Mouse (Mus musculus) midbrain, embryonic 15.5 days (tissue): ENCODE results near the gene Hdgf. TPM values are rescaled to one million over a fixed set of nuclear protein-coding genes. Genes with fewer than 3 reads are reported as not detected.
A peak's percentile ranks its signal among the peaks of the same experiment; 100 is the strongest.
"Not testable (repeated sequence)": the region's sequence is repeated elsewhere in the genome, so short reads cannot be mapped to it uniquely, and the experiment has no call there.

Experiments used
- ATAC-seq: fragments of 200-750 bp; cut with Nextera tagmentation; replicated peaks from 2 replicates; pipeline ENCODE4 v1.8.0; 2017; ENCODE audit warnings: moderate TSS enrichment
- H3K27ac ChIP-seq: fragments of 300-500 bp; sonication (generic); 2 replicates; pipeline ENCODE4 v1.5.1; 2015; ENCODE audit warnings: mild to moderate bottlenecking, inconsistent platforms
- H3K27me3 ChIP-seq: fragments of 300-500 bp; sonication (generic); replicated peaks from 2 replicates; pipeline ENCODE4 v1.6.1; 2015; ENCODE audit warnings: inconsistent platforms
- H3K36me3 ChIP-seq: fragments of 300-500 bp; sonication (generic); replicated peaks from 2 replicates; pipeline ENCODE4 v1.6.1; 2015; ENCODE audit warnings: inconsistent platforms
- H3K4me1 ChIP-seq: fragments of 300-500 bp; sonication (generic); 2 replicates; pipeline ENCODE4 v1.6.1; 2015; ENCODE audit warnings: inconsistent platforms
- H3K4me2 ChIP-seq: fragments of 300-500 bp; sonication (generic); 2 replicates; pipeline ENCODE4 v1.6.1; 2015; ENCODE audit warnings: inconsistent platforms, mild to moderate bottlenecking, moderate library complexity
- H3K4me3 ChIP-seq: fragments of 300-500 bp; sonication (generic); 2 replicates; pipeline ENCODE4 v1.5.1; 2015; ENCODE audit warnings: mild to moderate bottlenecking, inconsistent platforms
- H3K9ac ChIP-seq: fragments of 300-500 bp; sonication (generic); 2 replicates; pipeline ENCODE4 v1.6.1; 2015; ENCODE audit warnings: mild to moderate bottlenecking, inconsistent platforms
- H3K9me3 ChIP-seq: fragments of 300-500 bp; sonication (generic); 2 replicates; pipeline ENCODE4 v1.6.1; 2016; ENCODE audit warnings: inconsistent platforms
- WGBS: fragments of 180-500 bp; shearing (Covaris S2); methylation state at CpG from one replicate; pipeline ENCODE4 v1.1.7; 2015; ENCODE audit warnings: mixed read lengths; 5-methylcytosine and 5-hydroxymethylcytosine counted together
- polyA plus RNA-seq: library from polyadenylated mRNA; unstranded; fragments of >200 nt; fragmentation: Nextera tagmentation; extraction: Ambion mirVana; gene quantifications from 2 replicates; pipeline ENCODE4 v1.2.1, GENCODE M21; 2015

The Hdgf gene
- polyA plus RNA-seq: 173 and 190 TPM in 2 replicates

DNA sequence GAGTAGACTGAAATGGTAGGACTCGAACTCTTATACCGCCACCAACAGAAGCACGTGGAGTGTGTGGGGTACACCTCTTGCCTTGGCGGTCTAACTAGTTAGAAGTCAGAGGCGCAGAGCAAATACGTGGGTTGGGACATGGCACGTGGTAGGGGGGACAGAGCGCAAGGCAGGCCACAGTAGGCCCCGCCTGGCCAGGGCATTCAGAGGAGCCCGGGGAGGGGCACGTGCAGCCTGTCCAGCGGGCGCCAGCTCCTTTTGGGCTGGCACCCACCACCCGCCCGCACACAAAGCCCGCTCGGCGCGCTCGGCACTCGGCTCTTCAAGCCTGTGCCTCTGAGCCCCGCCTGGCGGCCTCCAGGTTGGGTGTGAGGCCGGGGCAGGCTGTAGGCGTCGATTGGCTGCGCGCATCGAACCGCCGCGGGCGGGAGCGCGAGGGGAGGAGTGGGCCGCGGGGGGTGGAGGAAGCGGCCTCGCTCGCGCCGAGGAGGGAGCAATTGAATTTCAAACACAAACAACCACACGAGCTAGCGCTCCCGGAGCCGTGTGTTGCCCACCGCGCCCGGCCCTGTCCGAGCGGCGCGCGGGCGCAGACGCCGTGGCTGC lies at the start of gene Hdgf:
Gene Hdgf (plus strand): TSS at position 442 of the 606 bp plus-strand sequence.
- Histone ChIP-seq H3K4me2 (peak within 1 kb of the TSS; percentile 89), H3K36me3 (no peaks in the 10 kb centered on the region), H3K4me1 (peaks cover 39% of the 10 kb centered on the region), H3K27ac (peak within 1 kb of the TSS; percentile 96), H3K4me3 (peak within 1 kb of the TSS; percentile 100), H3K9ac (peak within 1 kb of the TSS; percentile 97), H3K27me3 (no peaks in the 10 kb centered on the region), H3K9me3 (no peaks in the 10 kb centered on the region)
- peak; percentile 95 for ATAC-seq
- WGBS: under 1% methylated on average over 55 of the region's 57 CpGs

DNA sequence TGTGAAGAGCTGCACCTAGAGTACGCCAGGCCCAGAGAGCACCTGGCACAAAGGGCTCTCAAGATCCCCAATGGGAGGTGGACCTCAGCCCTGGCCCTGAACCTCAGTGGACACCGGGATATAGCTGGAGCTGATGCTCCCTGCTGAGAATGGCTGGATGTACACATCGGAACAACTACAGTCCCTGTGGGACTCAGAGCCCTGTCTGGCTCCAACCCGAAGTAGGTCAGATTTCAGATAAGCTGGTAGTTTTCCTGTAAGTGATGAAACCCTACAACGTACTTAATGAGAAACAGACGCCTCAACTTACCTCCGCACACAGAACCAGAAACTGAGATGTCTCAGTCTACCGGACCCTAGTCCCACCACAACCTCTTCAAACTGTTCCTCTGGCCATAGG lies 48.5 kb upstream of the Hdgf start:
- 93% methylated on average over 8 of the region's 8 CpGs for WGBS
- no peak overlapping the region for H3K4me2 ChIP-seq
- no peak overlapping the region for H3K4me3 ChIP-seq
- no peaks in the 10 kb centered on the region for H3K27me3 ChIP-seq
- H3K4me1 ChIP-seq: no peaks in the 10 kb centered on the region
- no peak overlapping the region for H3K9ac ChIP-seq
- H3K27ac ChIP-seq: no peak overlapping the region
- H3K9me3 ChIP-seq: no peaks in the 10 kb centered on the region
- peaks cover 27% of the 10 kb centered on the region for H3K36me3 ChIP-seq
- no peak for ATAC-seq

DNA sequence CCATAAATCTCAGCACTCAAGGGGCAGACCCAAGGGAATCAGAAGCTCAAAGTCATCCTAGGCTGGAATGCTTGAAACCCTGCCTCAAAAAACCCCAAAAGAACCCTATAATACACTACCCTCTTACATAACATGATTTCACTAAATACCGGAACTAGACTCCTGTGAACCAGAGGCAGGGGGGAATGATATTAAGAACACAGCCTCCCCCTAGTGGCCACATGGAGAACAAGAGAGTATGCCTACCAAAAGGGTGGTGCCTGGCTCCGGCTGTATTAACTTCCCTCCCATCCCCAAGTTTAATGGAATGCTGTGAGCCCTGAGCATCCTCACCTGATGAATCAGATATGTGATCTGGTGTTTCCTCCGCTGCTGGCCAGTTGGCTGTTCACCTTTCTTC lies 46.3 kb upstream of the Hdgf start:
- Histone ChIP-seq H3K4me3 (no peak overlapping the region), H3K9me3 (no peaks in the 10 kb centered on the region), H3K9ac (no peak overlapping the region), H3K4me2 (no peak overlapping the region), H3K4me1 (no peaks in the 10 kb centered on the region), H3K27ac (no peak overlapping the region), H3K27me3 (no peaks in the 10 kb centered on the region), H3K36me3 (peaks cover 34% of the 10 kb centered on the region)
- WGBS: 32% methylated on average over 3 of the region's 3 CpGs
- peak; percentile 48; the same call in 1 of the 2 replicates for ATAC-seq

DNA sequence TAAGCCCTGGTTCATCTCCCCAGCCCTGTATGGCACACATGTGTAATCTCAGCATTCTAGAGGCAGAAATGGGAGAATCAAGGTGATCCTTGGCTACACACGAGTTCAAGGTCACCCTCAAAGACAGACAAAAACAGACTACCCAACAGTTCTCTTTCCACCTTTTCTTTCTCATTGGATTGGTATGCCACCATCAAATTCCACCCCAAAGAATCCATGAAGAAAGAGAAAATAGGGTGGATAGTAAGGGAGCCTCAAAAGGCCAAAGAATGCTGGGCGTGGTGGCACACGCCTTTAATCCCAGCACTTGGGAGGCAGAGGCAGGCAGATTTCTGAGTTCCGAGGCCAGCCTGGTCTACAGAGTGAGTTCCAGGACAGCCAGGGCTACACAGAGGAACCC lies 42.0 kb upstream of the Hdgf start:
- H3K27me3 ChIP-seq, H3K4me2 ChIP-seq, H3K9me3 ChIP-seq, H3K4me3 ChIP-seq, H3K9ac ChIP-seq, H3K27ac ChIP-seq, ATAC-seq, H3K4me1 ChIP-seq: not testable (repeated sequence)
- 94% methylated on average over 4 of the region's 4 CpGs for WGBS
- peaks cover 47% of the 10 kb centered on the region for H3K36me3 ChIP-seq

DNA sequence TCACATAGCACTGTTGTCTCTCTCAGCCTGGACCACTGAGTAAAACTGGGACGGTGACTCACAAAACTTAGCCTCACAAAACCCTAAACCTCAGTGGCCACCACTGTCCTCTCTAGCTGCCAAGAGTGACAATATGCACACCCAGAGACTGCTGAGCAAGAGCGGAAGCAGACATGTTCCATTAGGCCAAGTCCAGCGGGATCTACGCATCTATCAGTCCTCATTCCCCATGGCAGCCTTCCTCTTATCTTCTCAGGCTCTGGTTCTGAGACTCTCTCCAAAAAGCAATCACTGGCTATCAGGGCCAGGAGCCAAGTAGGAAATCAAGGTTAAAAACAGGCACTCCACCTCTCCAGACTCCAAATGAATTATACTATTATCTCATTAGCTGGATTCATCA lies 28.4 kb upstream of the Hdgf start:
- Histone ChIP-seq H3K27me3 (no peaks in the 10 kb centered on the region), H3K4me3 (no peak overlapping the region), H3K27ac (no peak overlapping the region), H3K9ac (no peak overlapping the region), H3K4me1 (peaks cover 8% of the 10 kb centered on the region), H3K4me2 (no peak overlapping the region), H3K36me3 (peaks cover 6% of the 10 kb centered on the region; the same call in 1 of the 2 replicates), H3K9me3 (no peaks in the 10 kb centered on the region)
- ATAC-seq: no peak
- 94% methylated on average over 4 of the region's 4 CpGs for WGBS

DNA sequence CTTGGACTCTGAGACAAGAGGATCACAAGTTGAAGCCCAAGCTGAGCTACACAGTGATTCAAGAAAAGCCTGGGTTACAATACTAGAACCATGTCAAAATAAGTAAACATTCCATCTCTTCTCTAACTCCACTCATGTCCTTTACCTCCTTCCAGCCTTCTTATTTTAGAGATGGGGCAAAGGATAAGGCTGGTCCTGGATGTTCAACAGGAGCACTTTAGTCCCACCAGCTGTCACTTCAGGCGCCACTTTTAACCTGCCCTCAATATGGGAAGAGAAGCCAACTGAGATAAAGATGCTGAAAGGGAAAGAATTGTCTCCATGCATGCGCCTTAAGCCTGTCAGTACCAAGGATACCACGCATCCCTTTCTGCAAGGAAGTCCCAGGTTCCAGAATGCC lies 21.8 kb upstream of the Hdgf start:
- peak overlapping the region; percentile 93 for H3K4me3 ChIP-seq
- H3K9me3 ChIP-seq: no peaks in the 10 kb centered on the region
- H3K9ac ChIP-seq: peak overlapping the region; percentile 80
- H3K27ac ChIP-seq: peak overlapping the region; percentile 87; the same call in 1 of the 2 replicates
- H3K36me3 ChIP-seq: peaks cover 6% of the 10 kb centered on the region; the same call in 1 of the 2 replicates
- no peaks in the 10 kb centered on the region for H3K27me3 ChIP-seq
- no peak for ATAC-seq
- H3K4me2 ChIP-seq: peak overlapping the region; percentile 82
- WGBS: 3% methylated on average over 3 of the region's 3 CpGs
- peaks cover 22% of the 10 kb centered on the region for H3K4me1 ChIP-seq

DNA sequence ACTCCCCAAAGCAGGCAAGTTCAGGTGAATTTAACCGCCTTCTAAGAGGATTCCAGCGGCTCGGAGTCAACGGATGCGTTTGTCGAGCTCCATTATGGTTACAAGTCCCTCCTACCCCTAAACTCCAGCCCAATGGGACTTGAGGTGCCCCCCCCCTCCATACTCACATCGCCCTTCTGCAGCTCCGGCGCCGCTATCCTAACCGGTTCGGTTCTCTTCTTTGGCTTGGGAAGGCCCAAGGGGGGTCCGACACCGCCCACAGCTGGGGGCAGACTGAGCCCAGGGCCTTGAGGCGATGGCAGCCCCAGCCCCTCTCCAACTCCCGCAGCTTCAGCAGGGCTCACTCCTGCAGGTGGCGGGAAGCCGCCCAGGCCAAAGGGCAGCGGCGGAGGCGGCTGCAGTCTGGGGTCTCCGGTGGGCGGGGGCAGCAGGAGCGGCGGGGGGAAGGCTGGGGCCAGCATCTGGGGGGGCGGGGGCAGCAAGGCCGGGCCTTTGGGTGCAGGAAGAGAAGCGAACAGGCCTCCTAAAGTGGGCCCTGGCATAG lies 21.3 kb upstream of the Hdgf start:
- no peaks in the 10 kb centered on the region for H3K9me3 ChIP-seq
- peaks cover 22% of the 10 kb centered on the region for H3K4me1 ChIP-seq
- H3K27me3 ChIP-seq: no peaks in the 10 kb centered on the region
- ATAC-seq: peak; percentile 34
- 0% methylated on average over 28 of the region's 28 CpGs for WGBS
- peak overlapping the region; percentile 80 for H3K9ac ChIP-seq
- H3K36me3 ChIP-seq: peaks cover 6% of the 10 kb centered on the region; the same call in 1 of the 2 replicates
- peak overlapping the region; percentile 87 for H3K27ac ChIP-seq
- peak overlapping the region; percentile 82 for H3K4me2 ChIP-seq
- H3K4me3 ChIP-seq: peak overlapping the region; percentile 93

DNA sequence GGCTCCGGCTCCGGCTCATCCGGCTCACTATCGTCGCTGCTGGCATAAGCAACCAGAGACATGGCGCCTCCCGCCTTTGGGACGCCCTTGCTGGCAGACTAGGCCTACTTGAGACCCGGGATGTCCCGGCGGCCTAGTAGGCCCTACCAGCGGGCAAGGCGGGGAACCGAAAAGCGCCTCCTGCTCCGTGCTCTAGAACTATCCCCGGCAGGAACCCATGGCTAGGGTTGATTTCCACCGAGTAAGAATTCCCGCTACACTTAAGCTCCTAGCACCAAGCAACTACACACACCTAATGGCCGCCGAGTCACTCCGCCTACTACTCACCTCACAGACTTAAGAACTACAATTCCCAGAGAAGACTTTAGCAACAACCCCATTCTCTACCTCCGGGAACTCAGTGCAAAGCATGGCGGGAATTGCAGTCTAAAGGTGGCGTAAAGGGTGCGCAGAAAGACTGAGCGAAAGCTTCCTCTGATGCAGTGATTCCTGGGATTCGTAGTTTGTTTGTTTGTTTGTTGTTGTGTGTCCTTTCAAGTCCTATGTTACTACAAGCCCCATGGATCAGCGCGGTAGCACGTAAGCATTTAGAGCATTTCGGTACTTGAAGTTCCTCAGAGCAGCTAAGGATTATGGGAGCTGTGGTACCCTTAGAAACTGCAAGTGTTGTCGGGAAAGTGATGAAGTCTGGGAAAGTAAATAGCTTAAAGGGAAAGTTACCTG lies 20.7 kb upstream of the Hdgf start, which contains the start of gene Prcc:
Gene Prcc (minus strand): TSS at position 328 of the 723 bp plus-strand sequence.
- Histone ChIP-seq H3K27me3 (no peaks in the 10 kb centered on the region), H3K9ac (peak within 1 kb of the TSS; percentile 80), H3K27ac (peak within 1 kb of the TSS; percentile 87), H3K36me3 (peaks cover 4% of the 10 kb centered on the region; the same call in 1 of the 2 replicates), H3K4me3 (peak within 1 kb of the TSS; percentile 93), H3K4me1 (peaks cover 22% of the 10 kb centered on the region), H3K9me3 (no peaks in the 10 kb centered on the region), H3K4me2 (peak within 1 kb of the TSS; percentile 82)
- peak; percentile 99 for ATAC-seq
- 0% methylated on average over 33 of the region's 33 CpGs for WGBS

DNA sequence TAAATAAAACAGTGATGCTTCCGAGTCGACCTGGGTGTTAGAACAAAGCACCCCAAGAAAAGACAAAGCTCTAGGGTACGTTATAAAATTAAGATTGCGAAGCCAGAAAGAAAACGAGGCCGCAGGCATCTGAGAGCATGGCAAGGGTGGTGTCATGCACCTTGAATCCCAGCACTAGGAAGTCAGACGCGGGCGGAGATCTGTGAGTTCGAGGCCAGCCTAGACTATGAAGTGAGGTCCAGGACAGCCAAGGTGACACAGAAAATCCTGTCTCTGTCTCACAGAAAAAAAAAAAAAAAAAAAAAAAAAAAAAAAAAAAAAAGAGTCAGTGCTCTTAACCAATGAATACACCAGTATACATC lies 20.1 kb upstream of the Hdgf start:
- H3K4me1 ChIP-seq: peaks cover 22% of the 10 kb centered on the region
- H3K9me3 ChIP-seq: no peaks in the 10 kb centered on the region
- H3K36me3 ChIP-seq: no peaks in the 10 kb centered on the region; the same call in 1 of the 2 replicates
- peak overlapping the region; percentile 93 for H3K4me3 ChIP-seq
- H3K9ac ChIP-seq: peak overlapping the region; percentile 40; the same call in 1 of the 2 replicates
- WGBS: 14% methylated on average over 10 of the region's 10 CpGs
- ATAC-seq: peak; percentile 29; the same call in 1 of the 2 replicates
- peak overlapping the region; percentile 54 for H3K4me2 ChIP-seq
- H3K27ac ChIP-seq: 0 out of 2 replicates have a peak overlapping the region, but pooled peaks have one; percentile 55
- no peaks in the 10 kb centered on the region for H3K27me3 ChIP-seq

DNA sequence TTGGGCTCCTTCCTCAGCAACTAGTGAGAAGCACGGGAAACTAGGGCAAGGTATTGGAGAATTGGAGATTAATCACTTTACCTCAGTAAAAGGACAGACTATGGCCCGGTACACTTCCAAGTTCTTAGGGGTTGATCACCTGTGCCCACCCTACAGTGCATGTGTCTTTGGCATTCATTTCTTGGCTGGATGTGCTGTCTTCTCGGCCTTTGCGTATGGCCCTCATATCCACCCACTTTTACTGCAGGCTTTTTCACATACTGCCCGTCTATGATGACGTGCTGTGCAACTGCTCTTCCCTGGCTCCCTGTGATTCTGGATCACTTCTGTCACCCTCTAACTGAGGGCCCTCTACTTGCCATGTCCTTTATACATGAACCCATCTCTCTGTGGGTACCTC lies 19.7 kb upstream of the Hdgf start:
- no peak for ATAC-seq
- Histone ChIP-seq H3K27me3 (no peaks in the 10 kb centered on the region), H3K36me3 (no peaks in the 10 kb centered on the region; the same call in 1 of the 2 replicates), H3K27ac (no peak overlapping the region), H3K4me2 (peak overlapping the region; percentile 54; the same call in 1 of the 2 replicates), H3K9me3 (no peaks in the 10 kb centered on the region), H3K4me3 (peak overlapping the region; percentile 93; the same call in 1 of the 2 replicates), H3K9ac (no peak overlapping the region; the same call in 1 of the 2 replicates), H3K4me1 (peaks cover 22% of the 10 kb centered on the region)
- 85% methylated on average over 6 of the region's 6 CpGs for WGBS

DNA sequence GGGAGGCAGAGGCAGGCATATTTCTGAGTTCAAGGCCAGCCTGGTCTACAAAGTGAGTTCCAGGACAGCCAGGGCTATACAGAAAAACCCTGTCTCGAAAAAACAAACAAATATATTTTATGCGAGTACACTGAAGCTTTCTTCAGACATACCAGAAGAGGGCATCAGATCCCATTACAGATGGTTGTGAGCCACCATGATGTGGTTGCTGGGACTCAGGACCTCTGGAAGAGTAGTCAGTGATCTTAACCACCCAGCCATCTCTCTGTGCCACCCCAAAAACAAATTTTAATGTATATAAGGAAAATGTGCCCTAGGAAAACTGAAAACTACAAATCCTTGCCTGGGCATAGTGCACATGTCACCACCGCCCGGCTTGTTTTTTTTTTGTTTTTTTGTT lies 18.7 kb upstream of the Hdgf start:
- not testable (repeated sequence) for H3K4me3 ChIP-seq, H3K27ac ChIP-seq, H3K9ac ChIP-seq, H3K4me2 ChIP-seq, H3K36me3 ChIP-seq, ATAC-seq, H3K27me3 ChIP-seq, H3K9me3 ChIP-seq
- peaks cover 19% of the 10 kb centered on the region for H3K4me1 ChIP-seq
- 83% methylated on average over 4 of the region's 4 CpGs for WGBS

DNA sequence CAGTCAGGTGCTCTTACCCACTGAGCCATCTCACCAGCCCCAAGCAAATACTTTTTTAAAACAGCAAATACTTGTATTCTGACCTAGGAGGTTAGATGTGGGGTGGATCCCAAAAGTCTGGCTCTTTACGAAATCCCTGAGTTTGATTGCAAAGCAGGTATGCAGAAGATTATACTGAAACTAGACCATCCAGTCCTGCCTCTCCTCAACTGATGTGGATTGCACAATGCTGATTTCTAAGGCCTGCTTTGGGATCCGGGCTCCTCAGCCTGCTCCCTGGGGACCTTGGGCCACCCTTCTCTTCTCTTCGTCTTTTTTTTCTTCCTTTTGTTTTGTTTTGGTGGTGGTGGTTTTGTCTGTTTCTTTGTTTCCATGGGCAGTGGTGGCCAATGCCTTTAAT lies 14.6 kb upstream of the Hdgf start:
- no peaks in the 10 kb centered on the region for H3K27me3 ChIP-seq
- ATAC-seq: no peak
- 51% methylated on average over 3 of the region's 3 CpGs for WGBS
- H3K4me3 ChIP-seq: no peak overlapping the region
- H3K4me2 ChIP-seq: no peak overlapping the region
- H3K4me1 ChIP-seq: no peaks in the 10 kb centered on the region
- H3K9ac ChIP-seq: no peak overlapping the region
- no peaks in the 10 kb centered on the region for H3K36me3 ChIP-seq
- H3K9me3 ChIP-seq: no peaks in the 10 kb centered on the region
- no peak overlapping the region for H3K27ac ChIP-seq
